Mouse (Mus musculus) neural tube, embryonic 10.5 days (tissue): ENCODE measurements around the gene Fsip1.
A peak's percentile ranks its signal among the peaks of the same experiment; 100 is the strongest.
"Not testable (repeated sequence)": the region's sequence is repeated elsewhere in the genome, so short reads cannot be mapped to it uniquely, and the experiment has no call there.

Experiments
- DNase-seq: peaks from one replicate; pipeline ENCODE4 v3.0.0-alpha.2; 2017; ENCODE audit warnings: low spot score; ENCODE audit errors: extremely low spot score

Gene Fsip1

DNA sequence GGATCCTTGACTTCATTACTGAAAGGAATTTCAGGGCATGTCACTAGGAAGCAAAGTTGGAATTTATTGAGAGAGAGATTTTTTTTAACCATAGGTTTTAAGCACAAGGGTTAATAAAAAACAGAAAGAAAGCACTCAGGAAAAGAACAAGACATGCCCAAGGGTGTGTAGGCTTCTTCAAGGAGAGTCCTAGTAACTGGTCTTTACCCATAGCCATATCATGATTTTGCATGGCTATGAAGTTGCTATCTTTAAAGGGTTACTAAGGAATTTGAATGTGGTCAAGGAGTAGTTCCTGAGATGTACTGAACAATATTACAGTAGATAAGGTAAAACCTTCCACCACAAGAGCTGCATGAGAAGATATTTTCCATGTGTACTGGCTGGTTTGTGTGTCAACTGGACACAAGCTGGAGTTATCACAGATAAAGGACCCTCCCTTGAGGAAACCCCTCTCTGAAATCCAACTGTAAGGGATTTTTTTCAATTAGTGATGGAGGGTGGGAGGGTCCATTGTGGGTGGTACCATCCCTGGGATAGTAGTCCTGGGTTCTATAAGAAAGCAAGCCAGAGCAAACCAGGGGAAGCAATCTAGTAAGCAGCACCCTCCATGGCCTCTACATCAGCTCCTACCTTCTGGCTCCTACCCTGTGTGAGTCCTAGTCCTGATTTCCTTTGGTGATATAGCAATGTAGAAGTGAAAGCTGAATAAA, 76.7 kb downstream of the Fsip1 start:
- DNase-seq, result no peak

DNA sequence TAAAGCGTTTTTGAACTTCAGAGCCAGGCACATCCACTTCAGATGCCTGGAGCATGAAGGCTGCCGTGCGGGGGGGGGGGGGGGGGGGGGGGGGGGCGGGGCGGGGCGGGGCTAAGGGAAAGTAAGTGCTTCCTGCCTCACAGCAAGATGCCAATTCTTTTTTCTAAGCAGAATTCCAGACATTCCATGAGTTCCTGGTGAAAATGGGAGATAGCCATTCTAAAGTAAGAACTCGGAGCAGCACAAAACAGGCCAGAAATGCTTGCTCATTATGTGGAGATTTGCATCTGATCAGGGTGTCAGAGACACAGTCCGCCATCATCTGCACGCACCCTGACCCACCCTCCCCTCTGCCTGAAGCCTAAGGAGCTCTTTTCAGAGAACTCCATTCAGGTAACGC, 77.3 kb downstream of the Fsip1 start:
- peak; percentile 45 for DNase-seq

DNA sequence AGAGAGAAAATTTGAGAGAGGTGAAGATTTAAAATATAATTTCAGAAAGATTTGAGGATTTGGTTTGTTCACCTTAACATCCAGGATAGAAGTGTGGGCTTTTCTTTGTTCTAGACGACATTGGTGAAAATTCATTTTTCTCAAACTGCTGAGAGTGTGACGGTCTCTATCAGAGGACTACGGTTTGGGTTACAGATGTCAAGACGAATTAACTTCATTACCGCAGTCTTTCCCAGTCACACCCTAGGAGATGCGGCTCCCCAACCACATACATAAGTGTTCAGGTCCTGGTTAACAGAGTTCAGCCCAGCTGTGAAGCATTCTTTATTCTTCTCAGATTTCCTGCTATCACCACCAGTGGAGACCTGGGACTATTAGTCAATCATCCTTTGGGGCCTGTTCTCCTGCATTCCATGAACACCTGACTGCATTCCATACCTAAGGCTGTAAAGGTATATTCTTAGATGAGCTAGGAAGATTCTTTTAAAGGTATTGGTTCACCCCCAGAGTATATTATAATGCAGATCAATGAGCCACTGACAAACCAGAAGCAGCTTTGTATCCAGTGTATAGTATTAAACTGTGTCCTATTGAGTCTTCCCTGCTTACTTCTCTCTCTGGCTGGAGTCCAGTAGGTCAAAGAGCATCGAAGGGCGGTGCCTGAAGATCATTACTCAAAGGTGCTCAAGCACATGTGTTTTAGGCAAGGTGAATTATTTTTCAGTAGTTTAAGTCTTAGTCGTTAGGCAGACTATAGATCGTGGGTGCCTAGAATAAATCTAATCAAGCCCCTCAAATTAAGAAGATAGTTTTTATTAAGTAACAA, 82.0 kb downstream of the Fsip1 start:
- DNase-seq, result no peak

DNA sequence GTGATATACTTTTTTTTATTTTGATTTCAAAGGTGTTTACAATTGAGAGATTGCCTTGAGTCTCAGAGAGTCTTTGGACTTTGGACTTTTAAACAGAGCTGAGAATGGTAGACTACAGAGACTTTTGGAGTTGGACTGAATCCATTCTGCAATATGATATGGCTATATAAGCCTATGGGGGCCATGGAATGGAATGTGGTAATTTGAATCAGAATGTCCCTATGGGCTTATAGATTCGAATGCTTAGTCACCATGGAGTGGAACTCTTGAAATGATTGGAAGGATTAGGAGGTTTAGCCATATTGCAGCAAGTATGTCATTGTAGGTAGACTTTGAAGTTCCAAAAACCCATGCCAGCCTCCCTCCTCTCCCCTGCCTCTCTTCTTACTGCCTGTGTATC, 88.5 kb downstream of the Fsip1 start:
- no peak for DNase-seq

DNA sequence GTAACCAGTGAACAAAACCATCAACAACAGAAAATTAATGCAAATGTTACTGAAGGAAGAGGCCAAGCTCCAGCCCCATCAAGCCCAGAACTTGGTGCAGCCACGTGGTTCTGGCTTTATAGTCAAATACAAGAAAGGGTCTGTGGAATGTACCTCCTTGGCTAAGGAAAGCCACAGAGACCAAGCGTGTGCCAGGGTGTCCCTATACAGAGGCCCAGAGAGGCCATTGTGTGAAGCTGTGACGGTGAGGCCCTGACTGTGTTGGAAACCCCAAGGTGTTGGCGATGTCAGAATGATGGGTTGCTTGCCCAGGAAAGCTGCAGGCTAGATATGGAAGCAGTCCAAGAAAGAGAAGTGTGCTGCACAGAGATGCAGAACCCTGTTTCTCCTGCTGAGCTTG, 89.0 kb downstream of the Fsip1 start:
- no peak for DNase-seq

DNA sequence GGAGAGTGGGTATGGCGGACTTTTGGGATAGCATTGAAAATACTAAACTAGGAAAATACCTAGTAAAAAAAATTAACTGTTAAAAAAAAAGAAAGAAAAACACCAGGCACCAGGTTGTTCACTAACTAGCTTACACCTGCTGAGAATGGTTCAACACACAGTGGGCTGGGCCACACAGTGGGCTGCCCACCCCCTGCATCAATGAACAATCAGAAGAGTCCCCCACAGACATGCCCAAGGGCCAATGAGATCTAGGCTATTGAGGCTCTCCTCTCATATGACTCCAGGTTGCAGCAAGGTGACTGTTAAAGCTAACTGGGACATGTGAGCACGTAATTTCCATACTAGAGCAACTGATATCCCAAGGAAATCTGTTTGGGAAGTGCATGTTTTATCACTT, 91.1 kb downstream of the Fsip1 start:
- DNase-seq, result no peak

DNA sequence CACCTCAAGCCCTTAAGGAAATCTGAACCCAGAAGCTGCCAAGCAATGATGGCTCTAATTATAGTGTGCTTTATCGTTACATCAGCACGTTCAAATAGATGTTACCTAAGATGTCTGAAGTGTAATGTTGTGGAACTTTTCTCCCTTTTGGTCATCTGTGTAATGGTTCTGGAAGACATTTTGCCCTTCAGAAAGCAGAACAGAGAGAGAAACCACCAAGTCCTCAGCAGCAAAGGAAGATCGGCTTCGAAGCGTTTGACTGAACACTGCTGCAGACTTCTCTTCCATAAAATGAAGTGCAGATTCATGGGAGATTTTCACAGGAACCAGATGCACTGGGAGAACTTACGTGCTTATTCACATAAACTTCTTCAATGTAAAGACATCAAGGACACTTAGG, 92.6 kb downstream of the Fsip1 start:
- DNase-seq, result no peak

DNA sequence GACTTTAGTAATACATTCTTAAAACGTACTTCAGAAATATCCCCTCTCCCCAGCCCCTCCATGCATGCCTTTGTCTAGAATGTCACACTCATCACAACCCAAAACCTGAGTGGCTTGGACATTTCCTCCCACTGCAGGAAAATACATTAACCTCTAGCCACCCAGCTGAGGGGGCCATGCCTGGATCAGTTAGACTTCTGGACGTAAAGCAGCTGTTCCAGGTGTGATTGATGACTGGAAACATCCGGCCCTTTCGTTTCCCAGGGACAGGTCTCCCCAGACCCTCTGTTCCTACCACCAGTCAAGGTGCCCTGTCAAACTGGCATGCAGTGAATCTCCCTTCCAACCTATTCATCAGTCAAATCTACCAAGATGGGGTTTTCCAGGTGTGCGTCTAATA, 94.3 kb downstream of the Fsip1 start:
- DNase-seq, result peak; percentile 33

DNA sequence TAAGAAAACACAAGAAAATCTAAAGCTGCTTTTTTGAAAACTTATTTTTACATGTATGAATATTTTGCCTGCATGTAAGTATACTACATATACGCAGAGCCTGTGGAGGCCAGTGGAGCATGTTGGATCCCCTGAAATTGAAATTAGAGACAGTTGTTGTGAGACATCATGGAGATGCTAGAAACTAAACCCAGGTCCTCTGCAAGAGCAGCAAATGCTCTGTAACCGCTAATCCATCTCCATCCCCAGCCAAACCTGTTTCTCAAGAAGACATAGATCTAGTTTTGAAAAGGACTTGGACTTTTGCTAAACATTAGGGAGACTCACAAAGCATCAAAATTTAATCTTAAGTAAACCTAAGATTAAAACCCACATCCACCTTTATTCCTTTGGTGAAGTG, 95.8 kb downstream of the Fsip1 start:
- no peak for DNase-seq

DNA sequence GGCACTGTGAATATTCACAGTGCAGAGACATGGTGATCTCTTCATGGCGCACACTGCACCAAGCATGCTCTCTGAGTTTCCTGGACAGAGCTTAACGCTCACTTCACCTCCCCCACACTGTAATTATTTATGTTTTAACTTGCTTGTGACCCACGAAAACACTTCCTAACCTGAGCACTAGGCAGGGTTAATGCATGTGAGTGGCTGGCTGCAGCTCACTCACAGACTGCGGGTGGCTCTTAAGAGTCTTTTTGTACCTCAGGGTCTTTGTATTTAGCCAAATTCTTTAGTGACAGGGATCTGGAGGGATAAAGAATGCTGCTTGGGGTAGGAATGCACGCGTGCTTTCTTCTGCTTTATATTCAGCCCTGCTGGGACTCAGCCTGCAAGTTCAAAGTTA, 96.2 kb downstream of the Fsip1 start:
- DNase-seq, result peak; percentile 27

DNA sequence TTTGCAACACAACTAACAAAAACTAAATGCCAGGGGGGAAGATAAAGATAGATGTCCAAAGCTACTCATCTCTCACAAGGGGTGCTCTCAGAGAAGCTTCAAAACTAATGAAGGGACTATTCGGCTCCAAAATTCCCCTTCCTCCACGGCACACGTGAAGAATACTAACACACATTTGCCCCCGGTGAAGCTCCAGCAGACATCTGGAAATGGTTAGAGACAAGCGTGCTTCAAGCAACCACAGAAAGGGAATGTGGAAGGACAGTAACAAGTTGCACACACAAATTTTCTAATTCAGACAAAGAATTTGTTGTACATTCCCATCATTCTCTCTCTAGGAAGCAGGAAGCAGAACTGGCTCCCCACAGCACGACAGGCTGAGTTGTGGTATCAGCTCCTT, 97.6 kb downstream of the Fsip1 start:
- peak; percentile 29 for DNase-seq

DNA sequence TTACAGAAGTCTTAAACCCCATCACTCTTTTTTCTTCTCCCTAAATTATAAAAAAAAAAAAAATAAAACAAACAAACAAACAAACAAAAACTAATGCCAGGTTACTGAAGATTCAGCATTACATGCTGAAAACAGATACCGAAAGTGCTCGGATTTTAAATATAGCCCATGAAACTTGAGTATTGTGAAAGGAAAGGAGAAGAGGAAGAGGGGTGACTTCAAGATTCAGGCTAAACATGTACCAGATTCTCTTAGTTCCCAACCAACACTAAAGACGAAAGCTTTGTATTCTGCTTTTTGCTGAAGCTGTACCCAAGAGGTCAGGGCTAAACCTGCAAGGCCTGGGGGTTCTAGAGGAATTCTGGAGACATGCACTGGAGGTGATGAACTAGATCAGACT, 98.7 kb downstream of the Fsip1 start:
- no peak for DNase-seq

DNA sequence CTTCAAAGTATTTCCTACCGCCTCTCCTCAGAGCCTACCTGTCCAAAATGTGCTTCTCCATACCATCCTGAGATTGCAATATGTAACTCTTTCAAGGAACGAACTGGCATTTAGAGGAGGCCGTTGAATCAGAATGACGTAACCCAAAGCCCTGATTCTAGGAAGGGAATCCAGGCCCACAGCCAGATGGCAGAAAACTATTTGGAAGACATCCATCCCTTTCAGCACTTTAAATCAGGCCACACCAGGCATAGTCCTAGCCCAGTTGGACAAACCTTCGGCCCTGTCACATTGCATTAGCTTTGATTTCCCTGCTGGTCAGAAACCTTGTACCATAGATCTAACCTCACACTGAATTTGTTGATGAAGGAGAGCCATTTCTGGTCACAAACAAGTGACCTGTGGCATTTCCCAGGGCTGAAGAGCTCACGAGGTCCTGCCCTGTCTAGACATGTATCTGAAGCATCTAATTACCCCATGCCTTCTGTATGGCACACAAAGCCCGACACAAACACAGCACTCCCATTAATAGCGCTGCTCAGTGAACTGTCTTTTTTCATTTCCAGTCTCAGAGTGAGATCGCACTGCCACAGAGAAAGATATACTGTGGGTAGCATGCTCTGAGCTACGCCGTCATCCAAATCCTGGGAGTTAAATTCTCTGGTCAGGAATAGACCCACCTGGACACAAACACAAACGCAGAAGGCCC, 106.8 kb downstream of the Fsip1 start:
- no peak for DNase-seq

DNA sequence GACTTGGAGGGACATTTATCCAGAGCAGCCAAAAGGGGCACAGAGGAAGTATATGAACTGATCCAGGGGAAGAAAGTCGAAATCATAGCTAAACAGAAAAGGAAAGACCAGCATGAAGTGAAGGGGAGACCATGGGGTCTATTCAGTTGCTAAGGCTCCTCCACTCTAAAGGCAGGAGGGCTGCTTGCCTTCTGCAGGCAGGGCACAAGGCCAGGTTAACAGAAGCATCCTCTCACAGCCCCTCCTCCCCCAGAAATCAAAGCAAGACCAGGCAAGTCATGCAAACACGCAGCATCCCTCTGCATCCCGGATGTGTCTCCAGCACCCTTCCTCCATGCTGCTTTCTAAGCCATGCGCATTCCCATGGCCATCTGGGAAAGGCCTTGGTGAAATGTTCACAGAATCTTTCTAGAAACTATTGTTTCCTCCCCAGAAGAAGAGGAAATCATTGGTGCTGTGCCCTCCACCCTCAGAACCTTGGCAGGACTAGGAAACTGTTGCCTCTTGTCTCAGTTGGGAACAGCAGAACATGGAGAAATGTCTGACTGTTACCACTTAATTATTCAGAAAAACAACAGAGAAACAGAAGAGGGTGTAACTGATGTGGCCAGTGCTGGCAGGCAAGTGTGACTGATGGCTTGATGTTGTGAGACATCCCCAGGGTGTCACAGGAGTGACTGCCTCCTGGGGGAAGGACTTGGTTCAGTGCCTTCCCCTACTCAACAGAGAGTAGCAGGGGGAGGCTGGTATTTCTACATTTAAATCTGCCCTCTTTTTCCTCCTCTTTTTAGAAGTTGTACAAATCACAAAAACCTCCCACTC, 108.2 kb downstream of the Fsip1 start:
- no peak for DNase-seq

DNA sequence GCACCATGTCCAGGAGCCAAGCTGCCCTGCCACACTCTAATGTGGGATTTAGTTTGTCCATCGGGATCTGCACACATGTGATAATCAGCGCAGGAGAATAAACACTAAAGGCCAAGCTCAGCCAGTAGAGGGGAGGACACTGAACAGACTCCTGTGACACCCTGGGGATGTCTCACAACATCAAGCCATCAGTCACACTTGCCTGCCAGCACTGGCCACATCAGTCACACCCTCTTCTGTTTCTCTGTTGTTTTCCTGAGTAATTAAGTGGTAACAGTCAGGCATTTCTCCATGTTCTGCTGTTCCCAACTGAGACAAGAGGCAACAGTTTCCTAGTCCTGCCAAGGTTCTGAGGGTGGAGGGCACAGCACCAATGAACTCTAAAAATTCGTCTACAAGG, 109.0 kb downstream of the Fsip1 start:
- DNase-seq, result not testable (repeated sequence)

DNA sequence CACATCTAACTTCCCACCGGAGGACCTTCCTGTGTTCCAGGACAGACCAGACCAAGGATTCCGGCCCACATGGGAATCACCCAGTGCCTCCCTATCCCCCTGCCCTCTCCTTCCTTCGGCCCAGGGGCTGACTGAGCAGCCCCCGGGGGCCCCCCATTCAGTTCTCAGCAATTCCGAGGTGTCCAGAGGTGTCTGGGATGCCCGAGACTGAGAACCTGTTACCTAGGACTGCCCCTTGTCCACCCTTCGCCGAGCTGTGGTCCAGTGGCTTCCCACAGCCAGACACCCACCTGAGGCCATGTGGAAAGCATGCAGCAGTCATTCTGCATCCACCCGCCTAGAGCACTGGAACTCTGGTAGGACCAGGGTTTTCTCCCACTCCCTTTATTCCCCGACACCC, 115.1 kb downstream of the Fsip1 start:
- DNase-seq, result no peak

DNA sequence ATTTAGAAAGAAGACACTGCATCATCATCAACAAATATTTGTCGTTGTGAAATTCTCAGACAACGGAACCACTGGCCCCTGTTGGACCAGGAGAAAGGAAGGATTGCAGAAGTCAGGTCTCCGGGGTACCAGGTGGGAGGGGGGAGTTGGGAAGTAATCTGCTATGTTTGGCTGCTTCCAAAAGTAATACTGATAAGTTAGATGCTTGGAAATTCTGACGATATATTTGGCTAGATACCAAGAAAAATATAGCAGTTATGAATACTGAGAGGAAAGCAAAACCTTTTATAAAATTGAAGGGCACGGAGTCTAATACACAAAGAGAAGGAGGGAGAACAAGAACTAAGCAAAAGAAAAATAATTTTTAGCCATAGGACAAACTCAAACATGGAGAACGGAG, 117.5 kb downstream of the Fsip1 start:
- DNase-seq, result no peak

DNA sequence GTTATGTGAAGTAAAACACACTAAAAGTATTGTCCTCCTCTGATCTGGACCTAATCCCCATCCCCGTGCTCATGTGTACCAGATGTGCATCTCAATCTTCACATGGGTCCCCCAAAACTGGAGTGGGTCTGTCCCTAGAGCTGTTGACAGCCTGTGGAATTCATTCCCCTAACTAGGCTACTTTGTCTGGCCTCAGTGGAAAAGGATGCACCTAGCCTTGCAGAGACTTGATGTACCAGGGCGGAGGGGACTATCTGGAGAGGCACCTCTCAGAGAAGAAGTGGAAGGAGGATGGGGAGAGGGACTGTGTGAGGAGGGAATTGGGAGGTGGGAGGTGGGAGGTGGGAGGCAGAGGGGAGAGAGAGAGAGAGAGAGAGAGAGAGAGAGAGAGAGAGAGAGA, 119.0 kb downstream of the Fsip1 start:
- no peak for DNase-seq

DNA sequence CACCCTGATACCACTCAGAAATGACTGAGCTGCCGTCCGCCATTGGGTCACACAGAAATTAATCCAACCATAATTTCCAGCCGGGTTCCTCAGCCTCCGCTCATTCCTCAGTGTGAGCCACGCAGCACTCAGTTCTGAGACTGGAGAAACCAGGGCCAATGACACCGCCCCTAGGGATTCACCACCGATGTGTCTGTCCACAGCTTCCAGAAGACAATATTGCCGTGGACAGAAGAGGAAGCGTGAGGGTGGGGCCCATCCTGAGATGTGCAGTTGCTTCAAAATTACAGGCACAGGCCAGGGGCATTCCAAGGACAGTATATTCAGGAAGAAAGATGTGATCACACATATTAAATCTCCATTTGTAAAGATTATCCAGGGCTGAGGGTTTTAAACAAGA, 119.7 kb downstream of the Fsip1 start:
- no peak for DNase-seq

DNA sequence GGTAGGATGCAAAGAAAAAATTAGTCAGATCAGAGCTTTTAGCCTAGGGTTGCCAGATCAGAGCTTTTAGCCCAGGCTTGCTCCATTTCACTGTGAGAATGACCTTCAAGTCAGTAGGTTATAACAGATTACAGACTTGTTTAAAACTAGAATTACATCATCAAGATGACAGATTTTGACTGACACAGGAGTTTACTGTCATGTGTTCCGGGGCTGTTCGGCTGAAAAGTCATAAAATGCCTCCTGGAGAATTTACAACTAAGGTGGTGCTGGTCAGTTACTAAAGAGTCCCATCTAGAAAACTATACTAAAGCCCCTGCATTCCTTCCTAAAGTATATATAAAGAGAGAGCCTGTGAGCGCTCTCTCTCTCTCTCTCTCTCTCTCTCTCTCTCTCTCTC, 128.5 kb downstream of the Fsip1 start:
- DNase-seq, result no peak

DNA sequence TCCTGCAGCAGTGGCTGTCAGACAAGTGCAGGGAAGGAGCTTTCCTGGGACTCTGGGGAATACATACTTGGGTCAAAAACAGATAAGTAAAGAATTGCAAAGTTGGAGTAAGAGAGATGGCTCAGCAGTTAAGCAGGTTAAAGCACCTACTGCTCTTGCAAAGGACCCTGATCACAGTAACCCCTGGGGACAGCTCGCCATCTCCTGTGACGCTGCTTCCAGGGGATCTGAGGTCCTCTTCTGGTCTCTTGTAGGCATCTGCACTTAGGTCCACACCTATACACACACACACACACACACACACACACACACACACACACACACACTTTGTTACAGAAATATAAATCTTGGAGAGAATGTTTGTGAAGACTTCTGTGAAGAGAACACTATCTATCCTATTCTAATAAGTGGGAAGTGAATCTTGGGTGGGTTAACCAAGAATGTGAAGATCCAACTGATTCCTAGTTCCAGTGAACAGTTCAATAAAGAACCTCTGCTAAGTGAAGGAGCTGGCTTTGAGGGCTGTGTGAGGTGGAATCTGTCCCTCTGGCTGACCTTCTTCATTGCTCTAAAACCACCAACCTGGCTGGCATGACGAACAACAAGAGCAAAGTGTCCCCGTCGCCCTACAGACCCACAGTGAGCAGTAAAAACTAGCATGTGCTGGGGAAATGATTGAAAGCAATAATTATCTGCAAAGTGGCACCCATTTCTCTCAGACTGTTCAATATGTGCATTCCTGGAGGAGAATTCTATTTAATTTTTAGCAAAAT, 129.1 kb downstream of the Fsip1 start:
- DNase-seq, result no peak
